Mouse (Mus musculus): ENCODE results near the gene Nmur1.

Nmur1 gene

GRCm38 (mm10) chr1:86426128-86426527 lies at the start of gene Nmur1, which contains the start of gene Tex44:
TSS of gene Nmur1 (minus strand) at chr1:86426228.
TSS of gene Tex44 (plus strand) at chr1:86426329.
- no peak for DNase-seq

- DNase-seq, result no peak
These were observed 47.2 kb upstream of the Nmur1 start for GRCm38 (mm10) chr1:86473109-86473760.

DNA sequence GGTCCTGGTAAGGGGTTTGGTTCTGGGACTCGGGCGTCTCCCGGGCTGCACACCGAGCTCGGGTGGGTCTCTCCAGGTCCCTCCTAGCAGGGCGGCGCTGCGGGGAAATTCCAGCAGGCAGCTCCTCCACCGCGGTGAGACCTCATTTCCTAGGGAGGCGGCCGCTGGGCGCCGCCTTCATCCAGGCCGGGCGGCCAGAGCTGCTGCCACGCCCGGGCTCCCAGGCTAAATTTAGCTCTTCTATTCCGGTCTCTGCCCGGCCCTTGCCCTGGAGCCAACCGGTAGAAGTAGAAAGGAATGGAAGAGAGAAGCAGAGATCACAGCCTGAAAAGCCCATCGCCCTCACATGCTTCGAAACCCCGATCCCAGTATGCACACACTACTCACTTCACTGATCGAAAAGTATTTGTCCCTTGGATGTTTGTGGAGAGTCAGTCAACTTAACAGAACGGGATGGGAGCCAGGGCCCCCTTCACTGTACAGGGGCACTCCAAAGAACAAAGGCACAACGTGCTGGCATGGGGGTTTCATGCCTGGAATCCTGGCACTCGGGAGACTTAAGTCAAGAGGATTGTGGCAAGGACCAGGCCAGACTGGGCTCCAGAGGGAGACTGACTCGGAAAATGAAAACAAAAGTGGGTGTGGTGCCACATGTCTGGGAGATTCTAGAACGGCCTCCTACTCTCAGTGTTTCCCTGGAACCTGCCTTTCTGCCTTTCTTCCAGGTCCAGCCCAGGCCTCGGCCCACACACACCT lies 46.3 kb upstream of the Nmur1 start:
- DNase-seq, result peak; percentile 89

DNA sequence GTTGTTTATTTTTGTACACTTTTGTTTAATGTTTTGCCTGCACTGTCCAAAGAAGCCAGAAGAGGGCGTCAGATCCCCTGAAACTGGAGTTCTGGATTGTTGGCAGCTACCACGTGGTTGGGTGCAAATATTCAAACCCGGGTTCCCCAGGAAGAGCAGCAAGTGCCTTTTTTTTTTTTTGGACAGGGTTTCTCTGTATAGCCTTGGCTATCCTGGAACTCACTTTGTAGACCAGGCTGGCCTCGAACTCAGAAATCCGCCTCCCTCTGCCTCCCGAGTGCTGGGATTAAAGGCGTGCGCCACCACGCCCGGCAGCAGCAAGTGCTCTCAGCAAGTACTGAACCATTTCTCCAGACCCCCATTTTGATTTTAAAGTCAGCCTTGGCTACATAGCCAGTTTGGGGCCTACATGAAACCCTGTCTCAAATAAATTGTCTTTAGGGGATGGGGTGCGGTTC lies 45.5 kb upstream of the Nmur1 start:
- peak; percentile 65 for DNase-seq

- DNase-seq, result peak; percentile 86
These were observed 44.6 kb upstream of the Nmur1 start for GRCm38 (mm10) chr1:86470519-86471181.

- no peak for DNase-seq
These were observed 43.8 kb upstream of the Nmur1 start for GRCm38 (mm10) chr1:86469876-86470275.

GRCm38 (mm10) chr1:86467416-86467815 lies 41.4 kb upstream of the Nmur1 start:
- no peak for DNase-seq

GRCm38 (mm10) chr1:86464875-86465224 lies 38.8 kb upstream of the Nmur1 start:
- peak; percentile 60 for DNase-seq

DNA sequence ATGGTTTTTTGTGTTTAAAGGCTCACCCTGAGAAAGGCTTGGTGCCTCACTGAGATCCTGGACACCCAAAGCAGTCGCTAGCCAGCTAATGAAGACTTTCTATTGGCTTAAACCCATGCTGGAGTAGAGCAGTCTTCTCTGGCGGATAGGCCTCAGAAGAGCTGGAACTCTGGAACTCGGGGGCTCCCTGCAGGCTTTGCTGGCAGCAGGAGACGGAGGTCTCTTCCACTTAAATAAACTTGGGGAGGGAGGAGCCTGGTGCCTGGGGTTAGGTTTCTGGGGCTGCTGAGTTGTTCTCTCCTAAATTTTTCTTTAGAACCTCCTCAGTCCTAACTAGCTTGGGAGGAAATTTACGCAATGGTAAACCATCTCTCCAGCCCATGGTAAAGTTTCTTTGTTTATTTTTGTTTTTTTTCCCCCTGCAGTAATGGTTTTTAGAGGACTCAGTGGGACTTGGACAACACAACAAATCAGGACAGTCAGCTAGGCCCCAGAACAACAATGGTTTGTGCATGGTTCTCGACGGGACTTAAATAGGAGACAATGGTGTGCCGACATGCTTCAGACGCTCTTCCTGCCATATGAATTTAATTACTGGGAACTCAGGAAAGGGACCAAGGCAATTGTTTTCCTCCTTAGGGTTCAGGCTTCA lies 38.3 kb upstream of the Nmur1 start:
- DNase-seq, result no peak

DNA sequence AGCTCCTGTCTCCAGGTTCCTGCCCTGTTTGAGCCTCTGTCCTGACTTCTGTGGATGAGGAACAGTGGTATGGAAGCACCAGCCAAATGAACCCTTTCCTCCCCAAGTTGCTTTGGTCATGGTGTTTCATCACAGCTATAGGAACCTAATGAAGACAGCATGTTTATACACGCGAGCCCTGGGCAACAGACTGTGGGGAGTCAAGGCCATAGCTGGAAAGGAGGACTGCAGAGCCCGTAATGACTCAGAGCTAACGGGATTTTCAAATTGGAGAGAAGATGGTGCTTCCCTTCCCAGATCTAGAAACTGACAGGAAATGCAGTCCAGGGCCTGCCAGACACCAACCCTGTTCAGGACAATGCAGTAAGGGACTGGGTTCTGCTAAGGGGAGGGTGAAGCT lies 33.3 kb upstream of the Nmur1 start:
- no peak for DNase-seq

- no peak for DNase-seq
These were observed 31.0 kb upstream of the Nmur1 start for GRCm38 (mm10) chr1:86456892-86457581.

DNA sequence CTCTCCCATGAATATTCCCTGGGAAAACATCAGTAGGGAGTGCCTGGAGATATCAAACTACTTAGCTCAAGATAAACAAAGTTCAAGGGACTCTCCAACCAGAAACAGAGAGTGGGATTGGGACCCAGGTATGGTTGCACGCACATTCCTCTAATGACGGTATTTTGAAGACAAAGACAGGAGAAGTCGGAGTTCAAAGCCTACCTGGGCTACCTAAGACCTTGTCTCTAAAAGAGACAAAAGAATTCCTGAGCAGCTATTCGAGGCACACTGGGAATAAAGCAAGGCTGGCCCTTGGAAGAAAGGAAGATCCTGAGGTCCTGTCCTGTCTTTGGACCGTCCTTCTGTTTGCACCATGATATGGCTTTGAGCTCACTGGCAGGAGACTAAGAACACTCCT lies 26.7 kb upstream of the Nmur1 start:
- DNase-seq, result no peak

DNA sequence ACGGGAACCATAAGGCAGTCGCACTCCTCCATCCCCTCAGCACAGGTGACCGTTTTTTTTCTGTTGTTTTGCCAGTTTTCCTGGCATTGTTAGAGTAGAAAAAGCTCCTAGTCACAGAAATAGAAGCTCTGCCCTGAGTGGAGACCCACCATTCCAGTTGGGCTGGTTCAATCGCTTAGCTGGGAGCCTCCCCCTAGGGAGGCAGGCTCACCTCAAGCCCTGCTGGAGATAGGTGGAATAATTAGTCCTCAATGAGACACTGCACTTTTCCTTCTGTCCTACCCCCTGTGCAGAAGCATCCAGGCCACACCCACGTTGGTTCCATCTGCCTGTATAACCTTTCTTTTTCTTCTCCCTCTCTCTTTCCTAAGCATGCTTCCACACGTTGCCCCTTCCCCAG lies 23.9 kb upstream of the Nmur1 start:
- DNase-seq, result no peak

DNA sequence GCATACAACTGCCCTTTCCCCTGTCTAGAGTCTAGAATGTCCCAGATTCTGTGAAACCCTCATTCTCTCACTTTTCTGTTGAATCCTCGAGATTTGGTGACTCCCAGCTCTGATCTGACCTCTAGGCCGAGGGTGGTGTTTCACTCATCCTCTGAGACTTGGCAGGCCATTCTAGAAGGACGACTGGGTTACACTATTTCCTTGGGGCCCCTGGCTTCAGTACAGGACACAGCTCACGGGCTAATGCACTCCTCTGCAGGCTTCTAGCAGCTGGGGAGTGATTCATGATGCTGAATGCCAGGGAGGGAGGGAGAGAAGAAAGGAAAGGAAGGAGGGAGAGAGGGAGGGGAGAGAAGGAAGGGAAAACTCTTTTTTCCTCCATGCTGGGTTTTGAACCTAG lies 22.2 kb upstream of the Nmur1 start:
- DNase-seq, result peak; percentile 46

DNA sequence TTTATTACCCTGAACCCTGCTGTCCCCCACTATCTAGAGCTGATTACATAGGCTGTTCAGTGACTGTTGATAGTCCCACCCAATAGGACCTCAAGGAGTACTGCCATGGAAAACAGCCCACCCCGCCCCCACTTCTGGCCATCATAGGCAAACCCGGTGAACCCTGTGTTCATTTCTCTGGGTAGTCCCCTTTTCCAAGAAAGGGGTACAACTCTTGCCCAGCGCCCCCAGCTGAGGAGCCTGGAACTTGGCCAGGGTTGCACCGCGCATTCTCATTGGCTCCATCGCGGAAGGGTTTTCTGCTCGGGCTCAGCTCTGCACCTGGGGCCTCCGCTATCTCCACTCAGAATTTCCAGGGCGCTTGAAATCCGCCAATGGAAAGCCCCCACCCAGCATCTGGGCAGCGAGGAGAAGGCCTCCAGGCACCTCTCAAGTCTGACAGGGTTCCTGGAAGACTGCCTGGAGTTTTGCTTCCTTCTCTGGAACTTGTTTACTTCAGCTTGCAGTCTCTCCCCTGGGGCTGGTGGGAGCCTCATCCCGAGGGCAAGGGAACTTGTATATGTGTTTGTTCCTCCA lies 21.7 kb upstream of the Nmur1 start:
- peak; percentile 72 for DNase-seq

- peak; percentile 44 for DNase-seq
These were observed 17.6 kb upstream of the Nmur1 start for GRCm38 (mm10) chr1:86443386-86444172.

- no peak for DNase-seq
These were observed 16.8 kb upstream of the Nmur1 start for GRCm38 (mm10) chr1:86442832-86443231.

- peak; percentile 95 for DNase-seq
These were observed 16.2 kb upstream of the Nmur1 start for GRCm38 (mm10) chr1:86441980-86442831.

- DNase-seq, result no peak
These were observed 15.6 kb upstream of the Nmur1 start for GRCm38 (mm10) chr1:86441724-86441979.

DNA sequence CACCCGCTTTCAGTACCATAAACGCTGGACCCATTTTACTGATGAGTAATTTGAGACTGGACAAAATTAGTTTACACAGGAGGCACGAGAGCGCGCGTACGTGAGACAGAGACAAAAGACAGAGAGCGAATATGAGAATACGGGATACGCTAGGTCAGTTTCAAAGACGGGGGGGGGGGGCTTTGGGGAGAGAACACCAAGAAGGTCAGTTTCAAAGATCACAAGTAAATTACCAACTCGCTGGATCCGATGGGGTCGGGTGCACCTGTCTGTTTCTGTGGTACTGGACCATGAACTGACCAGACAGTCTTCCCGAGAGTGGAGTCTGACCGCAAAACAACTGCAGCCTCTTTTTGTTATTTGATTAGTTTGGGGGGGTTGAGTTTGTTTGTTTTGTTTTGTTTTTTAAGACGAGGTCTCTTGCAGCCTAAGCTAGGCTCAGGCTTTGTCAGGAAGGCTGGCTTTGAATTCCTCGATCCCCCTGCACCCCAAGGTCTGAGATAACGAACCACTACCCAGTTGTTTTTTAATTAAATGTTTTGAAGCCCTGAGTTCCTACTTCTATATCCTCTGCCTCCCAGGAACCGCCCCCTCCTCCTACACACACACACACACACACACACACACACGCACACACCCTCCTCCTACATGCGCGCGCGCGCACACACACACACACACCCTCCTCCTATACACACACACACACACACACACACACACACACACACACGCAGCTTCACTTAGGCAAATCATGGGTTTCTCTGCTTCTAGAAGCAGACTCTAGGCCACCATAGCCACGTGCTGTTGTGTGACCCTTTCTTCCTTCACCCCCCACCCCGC lies 15.1 kb upstream of the Nmur1 start:
- peak; percentile 77 for DNase-seq

All from kidney, postnatal 10 days (tissue).